Mouse (Mus musculus) B cell, adult 62 days (primary cell): Measurements from ENCODE around the gene Rap1gap. TPM values are rescaled to one million over a fixed set of nuclear protein-coding genes. Genes with fewer than 3 reads are reported as not detected.

ENCODE experiments used
- total RNA-seq: library from RNA; stranded (reverse); gene quantifications from 4 replicates; pipeline ENCODE4 v1.2.4, GENCODE M21; 2023

Rap1gap gene
- total RNA-seq, result 14.4 to 20.4 TPM (median 18.0 TPM) in 4 replicates

GRCm38 (mm10) chr4:137664433-137664979, at the start of gene Rap1gap:
TSS of gene Rap1gap (plus strand) at chr4:137664726.

Other genes with a start within 250 kb of the Rap1gap start
- not detected in 4 replicates for gene Cela3b, start 234.2 kb upstream of the Rap1gap start, total RNA-seq
- not detected in 4 replicates for gene 1700013G24Rik, start 211.4 kb upstream of the Rap1gap start, total RNA-seq
- gene Hspg2, start 196.0 kb upstream of the Rap1gap start, total RNA-seq, result 2.0 to 2.4 TPM (median 2.1 TPM) in 4 replicates
- not detected in 4 replicates for gene Ldlrad2, start 90.2 kb upstream of the Rap1gap start, total RNA-seq
- gene Usp48, start 71.0 kb upstream of the Rap1gap start, total RNA-seq, result 229 to 245 TPM (median 234 TPM) in 4 replicates
- gene Alpl, start 131.7 kb downstream of the Rap1gap start, total RNA-seq, result 44.1 to 50.9 TPM (median 44.5 TPM) in 4 replicates
- gene Ece1, start 197.5 kb downstream of the Rap1gap start, total RNA-seq, result 23.2 to 35.4 TPM (median 31.3 TPM) in 4 replicates